Mouse (Mus musculus): ENCODE results near the gene Myo7a.

DNA sequence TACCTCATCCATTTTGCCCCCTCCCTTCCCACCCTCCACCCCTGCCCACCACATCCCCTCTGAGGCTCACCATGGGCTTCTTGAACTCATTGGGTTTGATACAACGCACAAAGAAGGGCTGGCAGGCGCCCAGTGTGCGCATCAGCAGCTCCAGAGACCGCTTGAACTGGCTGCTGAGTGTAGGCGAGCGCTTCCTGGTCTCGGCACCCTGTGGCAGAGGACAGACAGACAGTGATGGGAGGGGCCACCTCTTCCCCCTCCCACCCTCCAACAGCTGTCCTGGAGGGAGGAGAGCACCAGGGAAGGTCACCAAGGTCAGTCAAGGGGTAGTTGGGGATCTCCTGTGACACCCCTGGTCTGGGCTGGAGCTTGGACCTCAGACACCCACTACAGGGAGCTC is 34.0 kb downstream of the Myo7a start:
- TF ChIP-seq TAL1 (IDR thresholded peaks at IDR 0.05; ENCODE audit: low read length) (no peak), GATA1 (IDR thresholded peaks at IDR 0.05; ENCODE audit: low read length) (no peak)

Measured in erythroblast, embryonic 14.5 days (primary cell).